Mouse (Mus musculus) limb, embryonic 10.5 days (tissue): ENCODE measurements at regions not wholly inside any gene's neighbourhood (a gene's known extent, or its start where the extent isn't known, plus 50 kb on each side); places are given as distances from the start of the nearest gene placed in this dataset.

Experiments
- DNase-seq: peaks from one replicate; pipeline ENCODE4 v3.0.0-alpha.2; 2017; ENCODE audit warnings: low spot score
- H3K27ac ChIP-seq: fragments of 300-500 bp; sonication (generic); 2 replicates; pipeline ENCODE4 v1.5.1; 2016; ENCODE audit warnings: mild to moderate bottlenecking
- H3K27me3 ChIP-seq: fragments of 300-500 bp; sonication (generic); 2 replicates; pipeline ENCODE4 v1.6.1; 2016; ENCODE audit warnings: low read depth, mild to moderate bottlenecking; ENCODE audit not compliant: poor library complexity, severe bottlenecking
- H3K36me3 ChIP-seq: fragments of 300-500 bp; sonication (generic); 2 replicates; pipeline ENCODE4 v1.6.1; 2016; ENCODE audit warnings: mild to moderate bottlenecking, moderate library complexity
- H3K4me1 ChIP-seq: fragments of 300-500 bp; sonication (generic); 2 replicates; pipeline ENCODE4 v1.6.1; 2016
- H3K4me3 ChIP-seq: fragments of 300-500 bp; sonication (generic); 2 replicates; pipeline ENCODE4 v1.5.1; 2016; ENCODE audit warnings: mild to moderate bottlenecking, moderate library complexity
- H3K9me3 ChIP-seq: fragments of 300-500 bp; sonication (generic); replicated peaks from 2 replicates; pipeline ENCODE4 v1.6.1; 2016; ENCODE audit warnings: mild to moderate bottlenecking
- WGBS: fragments of 180-500 bp; shearing (Covaris S2); methylation state at CpG from one replicate; pipeline ENCODE4 v1.1.7; 2016; 5-methylcytosine and 5-hydroxymethylcytosine counted together

DNA sequence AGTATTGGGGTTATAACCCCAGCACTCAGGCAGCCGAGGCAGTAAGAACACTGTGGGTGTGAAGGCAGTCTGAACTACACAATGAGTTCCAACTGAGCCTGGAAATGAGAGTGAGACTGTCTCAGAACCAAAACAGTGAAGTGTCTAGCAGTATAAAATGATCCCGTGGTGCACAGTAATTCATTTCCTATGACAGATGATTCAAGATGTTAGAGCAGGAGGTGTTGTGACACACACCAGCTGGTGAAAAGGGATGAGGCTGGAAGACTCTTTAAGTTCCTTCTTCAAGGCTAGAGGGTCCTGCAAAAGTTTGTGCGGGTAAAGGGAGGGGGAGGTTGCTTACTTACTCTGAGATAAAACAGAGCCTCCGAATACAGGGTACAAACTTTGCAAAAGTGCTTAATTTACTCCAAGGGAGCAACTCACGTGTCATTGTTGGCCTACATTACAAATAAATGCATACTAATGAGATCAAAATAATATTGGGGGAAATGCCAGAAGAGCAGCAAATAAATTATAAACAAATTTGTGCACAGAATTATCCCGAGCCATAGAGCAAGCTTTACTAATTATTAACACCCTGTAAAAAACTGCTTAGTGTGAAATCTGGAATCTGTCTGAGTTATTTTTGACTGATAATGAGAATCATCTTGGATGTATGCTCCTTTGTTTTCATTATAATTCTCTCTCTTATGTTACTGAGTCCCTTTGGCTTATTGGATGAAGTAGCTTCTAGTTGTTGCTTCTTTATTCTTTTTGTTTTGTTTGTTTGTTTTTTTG is 382.0 kb upstream of the Zic4 start:
- no peak for DNase-seq
- no peaks in the 10 kb centered on the region for H3K4me1 ChIP-seq
- no peak overlapping the region for H3K27ac ChIP-seq
- H3K4me3 ChIP-seq: no peak overlapping the region
- H3K9me3 ChIP-seq: no peaks in the 10 kb centered on the region
- 85% methylated on average over 6 of the region's 6 CpGs for WGBS
- H3K27me3 ChIP-seq: no peaks in the 10 kb centered on the region
- H3K36me3 ChIP-seq: no peaks in the 10 kb centered on the region

DNA sequence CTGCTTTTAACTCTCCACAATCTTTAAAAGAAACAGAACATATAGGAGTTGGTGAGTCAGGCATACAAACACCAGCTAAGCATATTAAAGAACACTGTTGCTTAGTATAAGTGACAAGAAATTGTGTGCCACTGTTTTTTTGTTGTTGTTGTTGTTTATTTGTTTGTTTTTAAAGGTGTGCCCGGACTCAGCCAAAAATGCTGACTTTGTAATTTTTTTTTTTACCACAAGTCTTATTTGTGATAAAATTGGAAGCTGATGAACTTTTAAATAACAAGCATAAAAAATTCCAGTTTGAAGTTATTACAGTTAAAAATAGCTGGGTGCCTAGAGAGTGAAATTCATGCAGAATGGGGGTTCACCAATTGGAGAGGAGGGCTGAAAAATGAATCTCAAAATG is 363.0 kb upstream of the Zic4 start:
- no peaks in the 10 kb centered on the region for H3K27me3 ChIP-seq
- no peaks in the 10 kb centered on the region for H3K36me3 ChIP-seq
- WGBS: 94% methylated on average over 1 of the region's 1 CpGs
- no peak overlapping the region for H3K4me3 ChIP-seq
- H3K27ac ChIP-seq: no peak overlapping the region
- no peaks in the 10 kb centered on the region for H3K9me3 ChIP-seq
- no peak for DNase-seq
- no peaks in the 10 kb centered on the region for H3K4me1 ChIP-seq

GRCm38 (mm10) chr9:91004214-91004613 is 358.0 kb upstream of the Zic4 start:
- H3K4me3 ChIP-seq: no peak overlapping the region
- DNase-seq: no peak
- H3K27ac ChIP-seq: no peak overlapping the region
- H3K36me3 ChIP-seq: no peaks in the 10 kb centered on the region
- H3K9me3 ChIP-seq: no peaks in the 10 kb centered on the region
- 83% methylated on average over 4 of the region's 4 CpGs for WGBS
- H3K4me1 ChIP-seq: no peaks in the 10 kb centered on the region
- no peaks in the 10 kb centered on the region for H3K27me3 ChIP-seq

GRCm38 (mm10) chr9:91040546-91040945 is 321.7 kb upstream of the Zic4 start:
- peaks cover 5% of the 10 kb centered on the region; the same call in 1 of the 2 replicates for H3K4me1 ChIP-seq
- H3K4me3 ChIP-seq: no peak overlapping the region
- no peaks in the 10 kb centered on the region for H3K9me3 ChIP-seq
- H3K27me3 ChIP-seq: no peaks in the 10 kb centered on the region
- DNase-seq: peak; percentile 35
- no peak overlapping the region for H3K27ac ChIP-seq
- WGBS: 51% methylated on average over 2 of the region's 2 CpGs
- no peaks in the 10 kb centered on the region for H3K36me3 ChIP-seq

DNA sequence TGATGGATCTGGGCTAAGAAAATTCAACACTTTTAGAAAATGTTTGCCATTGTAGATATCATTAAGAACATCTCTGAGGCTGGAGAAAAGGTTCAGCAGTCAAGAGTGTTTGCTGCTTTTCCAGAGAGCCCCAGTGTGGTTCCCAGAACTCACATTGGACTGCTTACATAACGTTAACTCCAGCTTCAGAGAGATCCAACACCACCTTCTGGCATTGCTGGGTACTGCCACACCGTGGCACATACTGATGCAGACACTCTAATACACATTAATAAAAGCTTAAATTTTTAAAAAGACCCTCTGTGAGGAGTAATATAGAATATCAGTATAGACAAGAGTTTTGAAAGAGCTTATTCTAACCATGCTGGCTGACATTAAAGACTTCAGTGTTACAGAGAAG is 313.6 kb upstream of the Zic4 start:
- Histone ChIP-seq H3K27ac (no peak overlapping the region), H3K27me3 (no peaks in the 10 kb centered on the region), H3K36me3 (no peaks in the 10 kb centered on the region), H3K4me3 (no peak overlapping the region), H3K4me1 (peaks cover 4% of the 10 kb centered on the region), H3K9me3 (no peaks in the 10 kb centered on the region)
- WGBS: 30% methylated on average over 2 of the region's 2 CpGs
- DNase-seq: no peak

DNA sequence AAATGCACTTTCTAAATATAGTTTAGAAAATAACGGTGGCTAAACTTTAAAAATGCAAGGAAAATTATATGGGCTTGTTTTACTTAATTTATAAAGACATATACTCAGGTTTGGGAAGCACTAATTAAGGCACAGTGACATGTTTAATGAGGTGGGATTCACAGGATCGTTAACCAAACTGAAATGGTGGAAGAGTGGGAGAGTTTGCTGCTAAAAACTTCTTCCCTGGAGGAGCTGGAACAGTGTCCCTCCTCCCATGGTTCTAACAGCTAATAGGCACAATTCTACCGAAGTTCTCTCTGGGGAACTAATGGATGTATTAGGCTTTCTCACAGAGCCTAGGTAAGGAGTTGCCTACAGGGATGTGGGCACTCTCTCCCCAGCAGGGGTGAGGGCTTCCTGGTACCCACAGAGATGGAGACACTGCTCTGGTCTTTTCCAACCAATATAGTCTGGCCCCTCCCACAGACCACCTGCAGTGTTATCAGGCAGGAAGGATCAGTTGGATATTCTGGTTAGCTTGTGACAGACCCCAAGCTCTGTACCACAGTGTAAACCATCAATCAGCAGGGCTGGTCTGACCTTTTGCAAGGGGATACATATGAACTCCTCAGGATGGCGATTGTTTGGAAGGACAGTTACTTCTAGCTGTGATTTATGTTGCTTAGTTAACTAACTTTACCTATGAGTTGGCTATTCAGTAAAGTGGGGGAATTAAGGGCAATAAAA is 309.0 kb upstream of the Zic4 start:
- Histone ChIP-seq H3K27me3 (no peaks in the 10 kb centered on the region), H3K4me3 (no peak overlapping the region), H3K4me1 (peaks cover 4% of the 10 kb centered on the region), H3K9me3 (no peaks in the 10 kb centered on the region), H3K36me3 (no peaks in the 10 kb centered on the region), H3K27ac (no peak overlapping the region)
- 59% methylated on average over 4 of the region's 4 CpGs for WGBS
- DNase-seq: no peak

DNA sequence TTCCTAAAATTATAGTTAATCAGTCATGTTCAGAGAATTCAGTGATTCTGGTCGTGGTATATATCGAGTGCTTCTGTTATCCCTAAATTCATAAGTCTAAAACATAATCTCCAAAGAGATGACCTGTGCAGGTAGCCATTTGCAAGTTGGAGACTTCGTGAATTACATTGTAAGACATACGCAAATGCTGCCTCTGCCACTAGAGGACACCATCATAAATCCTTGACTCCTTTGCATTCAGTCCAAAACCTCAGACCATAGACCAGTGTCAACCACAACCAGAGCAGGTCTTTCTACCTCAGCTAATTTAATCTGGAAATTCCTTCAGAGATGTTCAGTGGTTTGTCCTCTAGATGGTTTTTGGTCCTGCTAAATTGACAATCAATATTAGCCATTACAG is 302.8 kb upstream of the Zic4 start:
- no peak overlapping the region for H3K27ac ChIP-seq
- H3K9me3 ChIP-seq: no peaks in the 10 kb centered on the region
- WGBS: 78% methylated on average over 4 of the region's 4 CpGs
- no peak for DNase-seq
- H3K27me3 ChIP-seq: no peaks in the 10 kb centered on the region
- no peak overlapping the region for H3K4me3 ChIP-seq
- no peaks in the 10 kb centered on the region for H3K36me3 ChIP-seq
- H3K4me1 ChIP-seq: no peaks in the 10 kb centered on the region

- Histone ChIP-seq H3K36me3 (no peaks in the 10 kb centered on the region), H3K9me3 (no peaks in the 10 kb centered on the region), H3K4me3 (no peak overlapping the region), H3K27ac (no peak overlapping the region), H3K4me1 (no peaks in the 10 kb centered on the region), H3K27me3 (no peaks in the 10 kb centered on the region)
- 88% methylated on average over 5 of the region's 5 CpGs for WGBS
- no peak for DNase-seq
These were observed 292.7 kb upstream of the Zic4 start for GRCm38 (mm10) chr9:91069496-91069895.

- DNase-seq: no peak
- no peaks in the 10 kb centered on the region for H3K4me1 ChIP-seq
- H3K27ac ChIP-seq: no peak overlapping the region
- H3K9me3 ChIP-seq: no peaks in the 10 kb centered on the region
- 85% methylated on average over 4 of the region's 4 CpGs for WGBS
- no peaks in the 10 kb centered on the region for H3K27me3 ChIP-seq
- H3K36me3 ChIP-seq: no peaks in the 10 kb centered on the region
- no peak overlapping the region for H3K4me3 ChIP-seq
These were observed 288.6 kb upstream of the Zic4 start for GRCm38 (mm10) chr9:91073366-91074174.

- H3K4me1 ChIP-seq: no peaks in the 10 kb centered on the region
- 62% methylated on average over 5 of the region's 5 CpGs for WGBS
These were observed 288.1 kb upstream of the Zic4 start for GRCm38 (mm10) chr9:91074175-91074480.

DNA sequence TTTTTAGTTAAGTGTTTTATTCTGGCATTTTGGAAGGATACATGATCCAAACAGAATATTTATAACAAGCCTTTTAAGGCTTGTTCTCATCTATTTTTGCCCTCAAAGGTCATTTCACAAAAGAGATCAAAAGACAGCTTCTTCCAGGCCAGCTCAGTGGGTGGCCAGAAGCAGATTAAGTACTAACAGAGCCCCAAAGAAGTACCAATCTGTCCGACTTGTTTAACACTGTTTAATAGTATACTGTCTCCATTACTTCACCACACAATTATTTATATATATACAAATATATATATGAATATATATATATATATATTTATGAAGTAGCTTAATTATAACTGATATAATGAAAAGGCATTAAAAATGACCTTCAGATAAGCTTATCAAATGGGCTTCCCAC is 284.7 kb upstream of the Zic4 start:
- DNase-seq: no peak
- Histone ChIP-seq H3K27me3 (no peaks in the 10 kb centered on the region), H3K4me3 (no peak overlapping the region), H3K27ac (no peak overlapping the region), H3K36me3 (no peaks in the 10 kb centered on the region), H3K4me1 (no peaks in the 10 kb centered on the region), H3K9me3 (no peaks in the 10 kb centered on the region)
- 33% methylated on average over 1 of the region's 1 CpGs for WGBS

More at GRCm38 (mm10) chr9:91074175-91074480, 288.1 kb upstream of the Zic4 start:
- Histone ChIP-seq H3K27ac (no peak overlapping the region), H3K4me3 (no peak overlapping the region), H3K9me3 (no peaks in the 10 kb centered on the region), H3K27me3 (no peaks in the 10 kb centered on the region), H3K36me3 (no peaks in the 10 kb centered on the region)
- no peak for DNase-seq

GRCm38 (mm10) chr9:91083791-91084190 is 278.4 kb upstream of the Zic4 start:
- WGBS: 46% methylated on average over 1 of the region's 1 CpGs
- DNase-seq: no peak
- H3K36me3 ChIP-seq: no peaks in the 10 kb centered on the region
- no peaks in the 10 kb centered on the region for H3K9me3 ChIP-seq
- H3K27me3 ChIP-seq: no peaks in the 10 kb centered on the region
- H3K4me3 ChIP-seq: no peak overlapping the region
- H3K27ac ChIP-seq: no peak overlapping the region
- no peaks in the 10 kb centered on the region for H3K4me1 ChIP-seq

- H3K4me3 ChIP-seq: no peak overlapping the region
- WGBS: 92% methylated on average over 3 of the region's 3 CpGs
- H3K9me3 ChIP-seq: no peaks in the 10 kb centered on the region
- no peak overlapping the region for H3K27ac ChIP-seq
- no peaks in the 10 kb centered on the region for H3K36me3 ChIP-seq
- H3K4me1 ChIP-seq: no peaks in the 10 kb centered on the region
- DNase-seq: no peak
- no peaks in the 10 kb centered on the region for H3K27me3 ChIP-seq
These were observed 276.3 kb upstream of the Zic4 start for GRCm38 (mm10) chr9:91085923-91086322.
